Mouse (Mus musculus) T-helper 17 cell (primary cell): ENCODE measurements at regions not wholly inside any gene's neighbourhood (a gene's known extent, or its start where the extent isn't known, plus 50 kb on each side); places are given as distances from the start of the nearest gene placed in this dataset.

Source experiments
- in situ Hi-C, 2 experiments: fragments of 300-600 bp; cut with MboI, MseI; formaldehyde crosslinking; loops; 1 replicate in 1 of 2; 2 replicates in 1 of 2; pipeline ENCODE4 v1.15.1; 2025; ENCODE audit warnings: high pct_unique_total_duplicates in 2 of 2

DNA sequence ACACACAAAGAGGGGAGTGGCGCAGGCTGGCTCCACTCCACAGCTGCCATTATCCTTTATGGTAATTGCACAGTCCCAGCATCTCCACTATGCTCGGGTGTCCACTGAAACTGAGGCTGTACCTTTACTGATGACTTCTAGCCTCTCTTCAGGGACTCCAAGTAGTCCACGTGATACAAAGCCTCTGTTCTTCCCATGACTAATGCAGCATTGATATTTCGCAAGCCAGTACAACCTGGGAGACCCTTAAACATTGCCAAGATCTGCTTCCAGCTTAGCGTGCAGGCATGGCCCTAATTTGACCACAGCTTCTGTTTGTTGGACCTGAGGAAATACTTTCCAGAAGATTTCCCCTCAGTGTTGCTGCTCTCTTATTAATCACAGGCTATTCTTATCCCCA lies 215.8 kb downstream of the Galc start:
- in situ Hi-C loops, result no loop called here

DNA sequence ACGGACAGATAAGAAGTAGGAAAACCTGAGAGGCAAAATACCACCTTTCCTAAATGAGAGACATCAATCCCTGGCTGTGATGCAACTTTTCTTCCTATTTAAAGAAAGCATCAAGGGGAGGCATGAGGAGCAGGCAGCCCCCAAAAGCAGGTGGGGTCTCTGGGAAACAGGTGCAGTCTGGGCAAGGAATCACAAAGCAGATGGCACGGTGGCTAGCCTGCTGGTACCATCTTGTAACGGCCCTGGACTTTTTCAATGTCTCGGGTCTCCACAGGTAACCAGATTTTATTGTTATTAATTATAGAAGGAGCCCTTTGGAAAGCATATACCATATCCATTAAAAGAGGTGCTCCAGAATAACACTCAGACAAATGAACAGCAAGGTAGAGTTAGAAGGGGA lies 219.6 kb downstream of the Galc start:
- in situ Hi-C loops, result no loop called here

DNA sequence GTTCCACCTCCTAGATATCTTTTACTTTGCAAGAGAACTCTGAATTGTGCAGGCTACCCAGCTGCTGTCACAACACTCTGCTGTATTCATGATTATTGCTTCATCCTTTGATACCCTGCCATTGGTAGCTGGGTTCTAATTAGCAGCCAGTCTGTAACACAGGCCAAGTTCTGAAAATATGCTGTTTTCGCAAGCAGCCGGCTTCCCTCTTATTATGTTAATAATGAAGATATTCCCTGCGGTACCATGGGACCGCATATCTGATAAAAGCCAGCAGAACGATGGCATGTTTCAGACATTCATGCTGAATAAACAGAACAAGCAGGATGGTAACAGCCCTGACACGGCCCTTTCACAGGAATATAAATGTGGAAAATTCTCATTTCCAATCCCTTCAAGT lies 235.6 kb downstream of the Galc start:
- in situ Hi-C loops, result no loop called here

DNA sequence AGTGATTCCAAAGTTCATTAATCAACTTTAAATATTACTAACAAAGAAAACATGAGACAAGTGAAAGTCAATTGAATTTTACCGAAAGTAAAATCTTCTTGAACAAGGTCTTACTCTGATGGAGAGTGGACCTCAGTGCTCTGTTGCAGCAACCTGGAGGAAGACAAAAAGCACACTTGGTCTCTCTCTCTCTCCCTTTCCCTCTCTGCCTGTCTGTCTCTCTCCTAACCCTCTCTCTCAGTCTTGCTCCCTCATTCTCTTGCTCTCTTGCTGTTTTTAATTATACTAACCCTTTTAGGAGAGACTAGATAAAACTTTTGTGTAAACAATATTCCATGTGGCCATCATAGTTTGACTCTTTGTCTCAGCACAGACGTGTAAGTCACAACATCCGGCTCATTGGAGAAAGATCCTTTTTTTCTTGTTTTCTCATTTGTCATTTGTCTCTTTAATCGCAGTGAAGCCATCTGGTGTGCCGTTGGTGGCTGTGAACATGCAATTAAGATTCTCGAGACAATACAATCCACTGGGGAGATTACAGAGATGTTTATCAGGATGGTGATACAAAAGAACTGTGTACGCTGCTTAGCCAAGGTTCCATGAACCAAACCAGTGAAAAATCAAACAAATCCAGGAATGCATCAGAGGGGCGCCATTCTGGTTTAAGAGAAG lies 244.5 kb downstream of the Galc start:
- in situ Hi-C loops, result no loop called here

DNA sequence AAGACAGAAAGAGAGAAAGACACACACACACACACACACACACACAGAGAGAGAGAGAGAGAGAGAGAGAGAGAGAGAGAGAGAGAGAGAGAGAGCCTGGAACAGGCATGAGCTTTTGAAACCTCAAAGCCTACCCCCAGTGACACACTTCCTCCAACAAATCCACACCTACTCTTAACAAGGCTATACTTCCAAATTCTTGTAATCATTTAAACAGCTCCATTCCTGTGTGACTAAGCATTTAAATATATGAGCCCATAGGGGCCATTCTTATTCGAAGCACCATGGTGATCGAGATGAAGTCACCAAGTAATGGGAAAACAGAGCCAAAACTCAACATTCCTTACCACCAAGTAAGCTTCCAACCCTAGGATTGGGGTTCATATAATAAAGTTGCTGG lies 250.1 kb downstream of the Galc start:
- in situ Hi-C loops, result no loop called here

DNA sequence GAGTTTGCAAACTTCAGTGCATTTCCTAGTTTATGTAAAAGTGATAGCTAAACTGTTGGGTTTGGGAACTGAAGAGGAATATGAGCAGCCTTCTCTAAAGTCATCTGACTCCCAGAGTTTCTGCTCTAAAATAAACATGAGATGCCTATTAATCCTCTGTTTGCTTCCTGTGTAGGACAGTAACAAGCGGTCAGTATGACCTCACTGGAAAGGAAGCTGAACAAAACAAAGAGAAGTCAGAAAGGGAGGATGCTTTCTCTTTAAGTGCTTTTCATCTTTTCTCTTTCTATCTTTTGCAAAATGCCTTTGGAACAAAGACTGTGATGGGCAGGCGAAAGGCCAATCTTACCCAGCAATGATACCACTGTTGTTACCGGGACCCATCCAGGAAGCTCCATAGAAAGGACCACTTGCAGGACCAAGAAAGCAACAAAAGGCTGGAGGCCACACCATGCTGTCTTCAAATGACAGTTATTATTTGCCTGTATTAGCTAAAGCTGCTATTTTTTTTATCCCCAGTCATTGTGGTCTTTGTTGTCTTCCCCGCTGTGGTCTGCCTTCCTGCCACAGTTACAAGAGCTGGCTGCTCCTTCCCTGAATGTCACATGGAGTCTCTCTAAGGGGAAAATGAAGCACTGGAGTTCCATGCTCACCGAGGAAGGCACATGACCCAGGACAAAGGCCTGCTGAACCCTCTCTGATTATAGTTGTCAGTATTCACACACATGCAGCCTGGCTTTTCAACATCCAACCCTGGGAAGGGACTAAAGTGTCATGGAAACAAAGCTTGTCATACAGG lies 253.4 kb downstream of the Galc start:
- in situ Hi-C loops, result no loop called here

DNA sequence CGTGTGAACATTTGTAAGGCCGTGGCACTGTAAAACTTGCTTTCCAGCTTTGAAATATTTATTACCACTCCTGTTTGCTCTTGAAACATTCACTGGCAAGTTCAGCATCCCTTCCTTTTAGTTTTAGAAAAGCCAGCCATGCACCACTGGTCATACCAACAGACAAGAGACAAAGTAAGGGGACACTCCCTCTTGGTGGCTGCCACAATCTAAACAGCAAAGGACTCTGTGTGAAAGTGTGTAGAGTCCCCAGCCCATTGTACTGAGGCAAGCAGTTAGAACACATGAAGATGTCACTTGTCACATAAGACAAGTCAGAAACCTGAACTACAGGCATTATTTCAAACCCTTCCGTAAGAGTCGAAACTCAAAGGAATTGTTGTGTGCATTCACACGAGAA lies 257.0 kb downstream of the Galc start:
- in situ Hi-C loops, result no loop called here

DNA sequence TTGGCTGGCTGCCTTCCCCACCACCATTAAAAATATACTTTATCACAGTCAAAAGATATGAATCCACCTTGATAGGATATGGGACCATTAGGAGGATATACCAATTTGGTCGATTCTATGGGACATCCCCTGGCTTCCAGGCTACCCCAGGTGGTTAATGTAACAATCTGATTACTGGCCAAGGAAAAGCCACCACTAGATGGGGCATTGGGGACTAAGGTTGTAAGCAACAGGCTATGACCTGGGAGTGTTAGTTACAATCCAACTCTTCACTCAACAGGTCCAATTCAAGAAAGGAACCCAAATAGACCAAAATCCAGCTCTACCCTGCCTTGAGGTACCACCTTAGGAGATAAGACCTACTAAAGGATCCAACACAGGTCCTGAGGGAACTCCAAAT lies 264.4 kb downstream of the Galc start:
- in situ Hi-C loops, result no loop called here

DNA sequence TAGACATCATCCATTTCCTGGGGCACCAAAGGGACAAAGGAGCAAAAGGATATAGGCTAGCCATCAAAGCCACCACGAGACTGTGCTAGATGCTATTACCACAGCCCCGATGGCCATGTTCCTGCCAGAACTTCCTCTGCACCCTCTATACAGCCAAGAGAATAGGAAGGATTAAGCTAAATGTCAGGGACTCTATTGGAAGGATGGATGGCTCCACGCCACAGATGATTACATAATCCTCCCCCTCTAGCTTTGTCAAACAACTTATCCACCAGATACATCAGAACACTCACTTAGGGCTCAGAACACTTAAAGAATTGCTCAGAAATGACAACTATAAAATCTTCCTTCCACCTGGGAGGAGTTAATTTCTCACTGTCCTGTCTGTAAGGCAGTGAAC lies 265.3 kb downstream of the Galc start:
- in situ Hi-C loops, result no loop called here

DNA sequence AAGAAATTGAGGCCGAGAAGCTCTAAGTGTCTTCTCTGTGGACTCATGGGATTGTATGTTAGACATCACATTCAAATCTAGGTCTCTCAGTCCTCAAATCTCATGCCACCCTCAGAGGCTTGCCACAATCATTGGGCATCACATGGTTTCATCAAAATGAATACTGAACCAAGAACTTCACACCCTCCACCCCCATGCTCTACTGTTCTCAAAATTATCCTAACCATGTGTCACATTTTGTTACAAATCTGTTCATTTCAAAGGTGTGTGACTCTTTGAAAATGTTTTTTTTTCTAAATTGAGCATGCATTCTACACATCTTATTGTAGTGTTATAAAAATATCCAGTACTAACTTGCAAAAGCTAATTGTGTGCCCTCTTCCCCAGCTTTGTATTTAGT lies 275.9 kb downstream of the Galc start:
- in situ Hi-C loops, result loop anchor here in 1 of 2 experiments (10.0 kb wide), 1 partner anchor 1821 kb away; no protein-coding TSS in a partner anchor

DNA sequence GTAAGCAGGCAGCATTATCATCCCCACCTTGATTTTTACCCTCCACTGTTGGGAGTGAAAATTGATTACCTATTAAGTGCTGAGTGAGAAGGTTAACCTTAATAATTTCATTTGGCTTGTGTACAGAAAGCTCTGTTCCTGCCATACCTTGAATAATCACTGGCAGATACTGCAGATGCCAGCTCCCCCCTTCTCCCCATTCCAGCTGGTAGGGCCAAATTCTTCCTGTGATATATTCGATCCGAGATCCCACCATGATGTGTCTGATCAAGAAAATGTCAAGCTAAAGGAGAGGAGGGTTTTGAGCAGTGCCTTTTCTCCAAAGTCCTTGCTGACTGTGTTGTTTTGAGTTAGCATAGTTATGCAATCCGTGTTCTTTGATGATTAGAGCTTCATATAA lies 280.6 kb downstream of the Galc start:
- in situ Hi-C loops, result loop anchor here in 1 of 2 experiments (10.0 kb wide), 1 partner anchor 864 kb away; no protein-coding TSS in a partner anchor

DNA sequence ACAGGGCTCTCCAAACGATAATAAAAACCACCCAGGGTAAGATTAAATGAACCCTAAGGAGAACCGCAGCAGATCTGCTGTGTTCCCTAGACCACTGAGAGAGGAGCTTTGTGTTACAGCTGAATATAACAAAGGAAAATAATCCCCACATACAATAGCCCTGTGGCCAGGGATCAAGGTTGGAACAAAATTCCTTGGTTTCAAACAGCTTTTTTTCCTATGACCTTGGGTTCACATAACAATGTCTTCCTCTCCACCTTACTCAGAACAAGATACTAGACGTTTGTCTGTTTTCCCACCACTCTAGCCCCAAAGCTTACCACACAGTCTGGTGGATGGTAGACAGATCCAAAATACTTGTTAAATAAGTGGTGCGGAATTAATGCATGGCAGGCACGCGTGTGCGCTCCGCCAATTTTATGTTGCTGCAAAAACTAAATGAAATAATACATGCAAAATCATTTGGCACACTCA lies 281.0 kb downstream of the Galc start:
- in situ Hi-C loops, result loop anchor here in 1 of 2 experiments (10.0 kb wide), 1 partner anchor 863 kb away; no protein-coding TSS in a partner anchor

DNA sequence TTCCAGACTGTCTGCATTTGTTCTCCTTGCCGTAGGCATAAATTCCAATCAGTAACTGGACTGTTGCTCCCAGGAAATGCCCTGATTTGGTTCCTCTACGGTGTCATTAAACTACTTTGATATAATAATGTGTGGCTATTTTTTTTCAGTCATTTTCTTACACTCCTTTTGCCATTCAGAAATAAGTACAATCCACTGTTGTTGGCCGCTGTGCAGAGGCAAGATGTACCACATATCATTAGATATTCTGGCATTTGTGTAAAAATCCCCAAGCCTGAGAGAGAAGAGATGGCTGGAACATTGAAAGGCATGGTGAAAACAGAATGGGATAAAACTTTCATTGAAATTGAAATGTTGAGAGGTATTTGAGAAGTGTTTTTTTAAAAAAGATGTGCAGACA lies 281.6 kb downstream of the Galc start:
- in situ Hi-C loops, result loop anchor here in 1 of 2 experiments (10.0 kb wide), 1 partner anchor 863 kb away; no protein-coding TSS in a partner anchor

DNA sequence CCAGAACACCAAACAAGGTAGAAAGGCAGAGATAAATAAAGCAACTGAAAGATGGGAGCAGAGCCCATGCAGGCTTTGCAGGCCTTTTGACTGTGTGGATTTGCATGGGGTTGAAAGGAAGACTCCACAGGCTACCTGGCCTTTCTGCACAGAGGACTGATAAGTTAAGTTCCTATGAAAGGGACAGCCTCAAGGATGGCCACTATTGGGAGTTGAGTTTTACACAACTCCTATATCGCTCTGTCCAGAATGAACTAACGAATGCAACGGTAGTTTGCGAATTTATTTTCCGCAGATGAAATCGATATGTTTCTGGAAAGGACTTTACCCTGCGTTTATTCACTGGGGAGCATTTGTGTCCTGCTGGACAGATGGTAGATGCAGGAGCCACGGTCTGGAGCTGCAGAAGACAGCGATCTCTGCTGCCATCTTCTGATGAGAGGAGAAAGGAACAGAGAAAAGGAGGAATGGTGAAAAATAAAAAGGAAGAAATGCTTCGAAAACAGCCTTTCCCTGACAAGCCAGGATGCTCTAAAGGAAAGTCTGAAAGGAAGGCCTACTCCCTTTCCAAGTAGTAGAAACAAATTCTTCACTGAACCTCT lies 285.2 kb downstream of the Galc start:
- in situ Hi-C loops, result loop anchor here in 1 of 2 experiments (10.0 kb wide), 1 partner anchor 859 kb away; no protein-coding TSS in a partner anchor

DNA sequence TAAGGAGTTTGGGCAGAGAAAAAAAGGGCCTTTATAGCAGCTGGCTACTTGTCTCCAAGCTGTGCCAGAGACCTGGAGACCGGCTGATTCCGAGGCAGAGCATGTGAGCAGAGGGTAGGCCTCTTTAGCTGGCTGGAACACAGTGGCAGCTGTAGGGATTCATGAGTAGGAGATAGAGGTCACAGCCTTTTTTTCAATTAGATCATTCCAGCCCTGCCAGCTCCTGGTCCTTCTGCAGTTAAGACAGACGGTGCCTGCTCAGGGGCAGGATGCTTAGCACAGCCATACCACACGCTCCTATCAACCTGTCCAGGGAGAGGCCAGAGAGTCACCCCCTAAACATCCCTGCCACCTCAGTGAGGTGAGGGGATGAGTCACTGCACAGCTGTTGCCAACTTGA lies 302.1 kb downstream of the Galc start:
- in situ Hi-C loops, result no loop called here

DNA sequence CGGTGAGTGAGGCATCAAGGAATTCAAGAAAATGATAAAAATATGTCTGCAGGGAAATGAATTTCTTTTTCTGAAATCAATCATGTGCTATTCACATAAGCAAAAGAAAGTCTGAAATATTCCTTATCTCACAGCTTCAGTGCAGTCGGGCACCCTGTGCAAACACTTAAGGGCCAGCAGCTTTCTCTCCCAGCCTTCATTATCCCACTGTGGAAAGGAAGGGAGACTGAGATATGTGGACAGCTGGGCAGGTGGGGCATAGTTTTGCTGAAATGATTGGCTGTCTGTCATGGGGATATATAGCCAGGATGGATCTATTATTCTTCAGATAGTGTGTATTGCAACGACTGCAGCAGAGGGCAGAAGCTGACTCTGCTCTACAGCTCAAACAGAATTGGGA lies 305.9 kb downstream of the Galc start:
- in situ Hi-C loops, result no loop called here

DNA sequence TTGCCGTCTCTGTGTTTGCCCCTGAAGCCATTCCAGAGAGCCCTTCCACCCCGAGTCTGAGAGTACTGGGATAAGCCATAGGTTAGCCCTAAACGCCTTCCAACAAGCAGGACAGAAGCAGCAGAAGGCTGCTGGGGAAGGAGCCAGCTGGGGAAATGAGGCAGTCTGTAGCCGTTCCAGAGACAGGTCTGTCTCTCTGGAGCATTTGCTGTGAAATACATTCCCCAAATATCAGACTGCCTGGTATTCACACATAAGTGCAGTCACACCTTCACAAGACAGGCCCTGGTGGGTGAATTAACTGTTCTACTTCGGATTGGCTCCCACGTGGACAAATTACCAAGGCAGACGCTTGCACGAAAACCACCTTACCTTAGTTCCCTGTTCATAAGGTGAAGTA lies 307.1 kb downstream of the Galc start:
- in situ Hi-C loops, result no loop called here

DNA sequence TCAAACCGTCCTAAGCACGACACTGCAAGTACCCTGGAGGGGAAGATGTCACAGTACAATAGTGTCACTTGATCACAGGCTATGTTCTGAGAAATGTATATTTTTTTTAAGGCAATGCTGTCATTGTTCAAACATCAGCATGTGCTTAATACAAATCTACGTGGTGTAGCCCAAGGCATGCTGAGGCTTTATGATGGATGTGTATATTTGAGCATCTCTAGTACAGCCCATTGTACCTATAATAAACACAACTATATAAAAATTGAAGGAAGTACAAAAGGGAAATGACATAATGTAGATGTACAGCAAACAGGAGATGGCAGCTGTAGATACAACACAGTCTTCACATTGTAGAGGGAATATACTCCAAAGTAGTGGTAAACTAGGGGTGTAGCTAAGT lies 309.2 kb downstream of the Galc start:
- in situ Hi-C loops, result no loop called here

DNA sequence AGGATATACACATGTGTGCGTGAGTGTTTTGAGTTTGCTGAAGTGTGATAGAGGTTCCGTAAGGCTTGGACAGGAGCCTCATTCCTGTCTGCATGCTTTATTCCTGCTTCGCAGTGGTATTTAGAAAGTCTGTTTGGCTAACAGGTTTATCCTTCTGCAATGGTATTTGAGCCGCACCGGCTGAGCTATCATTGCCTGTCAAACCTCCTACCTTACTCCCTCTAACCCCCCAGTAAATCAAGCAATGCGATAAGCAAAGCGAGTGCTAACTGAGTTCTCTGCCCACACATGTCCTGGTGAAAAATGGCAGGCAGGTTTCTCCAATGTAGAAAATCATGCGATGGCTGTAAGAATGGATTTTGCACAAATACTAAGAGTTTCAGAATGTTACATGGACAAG lies 311.8 kb downstream of the Galc start:
- in situ Hi-C loops, result no loop called here

DNA sequence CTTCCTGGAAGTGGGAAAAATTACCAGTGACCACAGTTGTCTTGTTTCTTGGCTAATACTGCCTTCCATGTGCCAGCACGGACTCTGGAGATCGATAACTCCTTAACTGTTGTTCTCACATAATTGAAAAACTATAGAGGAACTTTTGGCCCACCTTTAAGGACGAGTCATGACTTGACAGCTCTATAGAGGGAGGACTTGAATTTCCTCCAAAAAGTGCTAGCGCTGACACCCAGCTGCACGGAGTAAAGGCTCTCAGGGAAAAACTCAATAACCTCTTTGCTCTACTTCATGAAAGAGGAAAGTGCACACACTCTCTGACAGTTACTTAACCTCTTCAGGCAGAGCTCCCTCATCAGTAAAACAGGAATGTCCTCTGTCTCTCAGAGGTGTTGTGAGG lies 320.9 kb downstream of the Galc start:
- in situ Hi-C loops, result no loop called here

DNA sequence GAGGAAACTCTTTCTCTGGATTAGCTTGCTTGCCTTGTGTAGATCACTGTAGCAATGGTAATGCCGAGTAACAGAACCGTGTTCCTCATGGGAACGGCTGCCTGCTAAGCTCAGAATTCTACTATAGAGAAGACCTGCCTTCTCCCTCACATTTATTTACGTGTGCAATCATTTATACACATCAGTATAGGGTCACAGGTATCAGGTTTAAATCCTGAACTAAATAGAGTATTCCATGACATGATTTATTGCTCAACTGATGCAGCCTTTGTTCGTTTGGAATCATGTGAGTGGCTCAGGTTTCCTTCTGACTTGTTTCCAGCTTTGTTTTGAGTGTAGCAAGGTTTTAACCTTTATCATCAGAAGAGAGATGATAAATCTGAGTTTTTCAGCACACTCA lies 329.4 kb downstream of the Galc start:
- in situ Hi-C loops, result no loop called here

DNA sequence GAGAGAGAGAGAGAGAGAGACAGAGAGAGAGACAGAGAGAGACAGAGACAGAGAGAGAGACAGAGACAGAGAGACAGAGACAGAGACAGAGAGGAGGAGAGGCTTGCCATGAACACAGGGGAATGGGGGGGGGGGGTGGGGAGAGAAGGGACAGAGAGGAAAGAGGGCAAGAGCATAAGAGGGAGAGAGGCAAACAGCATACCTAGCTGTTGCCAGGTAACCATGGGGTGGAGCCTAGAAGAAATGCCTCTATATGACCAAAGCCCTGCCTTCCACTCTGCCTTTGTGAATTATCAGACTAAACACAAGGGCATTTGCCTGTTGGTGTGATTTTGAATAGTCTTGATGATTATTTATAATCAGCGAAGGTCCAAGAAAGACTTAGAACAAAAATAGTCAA lies 332.2 kb downstream of the Galc start:
- in situ Hi-C loops, result no loop called here
